Mouse (Mus musculus) forebrain, embryonic 14.5 days (tissue): ENCODE data around the gene B9d1. TPM values are rescaled to one million over a fixed set of nuclear protein-coding genes. Genes with fewer than 3 reads are reported as not detected.

ENCODE experiments used
- ATAC-seq: fragments of 200-750 bp; cut with Nextera tagmentation; 2 replicates; pipeline ENCODE4 v1.8.0; 2017; ENCODE audit warnings: mild to moderate bottlenecking, moderate library complexity
- DNase-seq: peaks from one replicate; pipeline ENCODE4 v3.0.0-alpha.2; 2015; ENCODE audit warnings: low spot score
- H3K27ac ChIP-seq: fragments of 300-500 bp; sonication (generic); 2 replicates; pipeline ENCODE4 v1.5.1; 2014; ENCODE audit warnings: low read depth, mild to moderate bottlenecking, control low read depth, low read length, moderate library complexity
- H3K27me3 ChIP-seq: fragments of 300-500 bp; sonication (generic); replicated peaks from 2 replicates; pipeline ENCODE4 v1.6.1; 2014; ENCODE audit warnings: low read length, control low read depth, mixed read lengths; ENCODE audit not compliant: control insufficient read depth, insufficient read depth
- H3K36me3 ChIP-seq: fragments of 300-500 bp; sonication (generic); 2 replicates; pipeline ENCODE4 v1.6.1; 2014; ENCODE audit warnings: low read length, control low read depth; ENCODE audit not compliant: control insufficient read depth, insufficient read depth
- H3K4me1 ChIP-seq: fragments of 300-500 bp; sonication (generic); 2 replicates; pipeline ENCODE4 v1.6.1; 2014; ENCODE audit warnings: antibody characterized with exemption, low read length, control low read depth; ENCODE audit not compliant: control insufficient read depth, insufficient read depth
- H3K4me2 ChIP-seq: fragments of 300-500 bp; sonication (generic); 2 replicates; pipeline ENCODE4 v1.6.1; 2014; ENCODE audit warnings: mild to moderate bottlenecking, control low read depth, low read length
- H3K4me3 ChIP-seq: fragments of 300-500 bp; sonication (generic); 2 replicates; pipeline ENCODE4 v1.5.1; 2014; ENCODE audit warnings: low read depth, low read length, control low read depth
- H3K9ac ChIP-seq: fragments of 300-500 bp; sonication (generic); 2 replicates; pipeline ENCODE4 v1.6.1; 2014; ENCODE audit warnings: mild to moderate bottlenecking, low read length, control low read depth, moderate library complexity
- H3K9me3 ChIP-seq: fragments of 300-500 bp; sonication (generic); replicated peaks from 2 replicates; pipeline ENCODE4 v1.6.1; 2016; ENCODE audit warnings: low read length, control low read depth, mixed read lengths; ENCODE audit not compliant: control insufficient read depth
- WGBS: fragments of 180-500 bp; shearing (Covaris S2); extraction: QIAGEN DNeasy Blood & Tissue Kit; methylation state at CpG from one replicate; pipeline ENCODE4 v1.1.7; 2014; 5-methylcytosine and 5-hydroxymethylcytosine counted together
- polyA plus RNA-seq: library from polyadenylated mRNA; unstranded; fragments of >200 nt; fragmentation: Nextera tagmentation; extraction: Ambion mirVana; gene quantifications from 2 replicates; pipeline ENCODE4 v1.2.1, GENCODE M21; 2014

B9d1 gene
- polyA plus RNA-seq, 1 experiment from 2014 or later = 55.5 TPM

GRCm38 (mm10) chr11:61494129-61494997 is 10.6 kb upstream of the B9d1 start, which contains the start of gene Mapk7:
TSS of gene Mapk7 (minus strand) at chr11:61494406.
- peak within 1 kb of the TSS; percentile 92 for H3K27ac ChIP-seq
- DNase-seq (peak; percentile 100), ATAC-seq (peak; percentile 97)
- peaks cover 33% of the 10 kb centered on the region for H3K36me3 ChIP-seq
- no peaks in the 10 kb centered on the region for H3K27me3 ChIP-seq
- peak within 1 kb of the TSS; percentile 74 for H3K4me2 ChIP-seq
- H3K4me1 ChIP-seq = peaks cover 9% of the 10 kb centered on the region
- peak within 1 kb of the TSS; percentile 92 for H3K4me3 ChIP-seq
- H3K9me3 ChIP-seq = no peaks in the 10 kb centered on the region
- under 1% methylated on average over 62 of the region's 62 CpGs for WGBS
- peak within 1 kb of the TSS; percentile 95 for H3K9ac ChIP-seq

DNA sequence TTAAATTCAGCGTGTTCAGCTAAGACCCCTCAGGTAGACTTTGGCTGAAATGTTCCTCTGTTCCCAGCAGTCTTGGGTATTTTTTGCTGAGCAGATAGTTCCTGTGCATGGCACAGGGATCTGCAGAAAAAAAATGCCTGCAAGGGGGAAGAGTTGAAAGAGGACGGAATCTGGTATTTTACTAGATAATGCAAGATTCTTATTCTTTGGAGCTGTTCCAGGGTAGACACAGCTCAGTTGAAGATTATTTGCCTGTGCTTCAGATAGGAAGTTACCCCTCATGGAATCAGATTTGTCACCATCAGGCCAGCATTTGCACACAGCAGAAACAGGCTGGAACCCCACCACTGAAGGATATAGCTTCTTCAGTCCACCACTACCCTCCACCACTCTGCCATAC is 9.4 kb upstream of the B9d1 start:
- no peak overlapping the region for H3K4me2 ChIP-seq
- H3K27me3 ChIP-seq = no peaks in the 10 kb centered on the region
- no peak overlapping the region for H3K4me3 ChIP-seq
- ATAC-seq = no peak
- H3K9me3 ChIP-seq = no peaks in the 10 kb centered on the region
- no peak for DNase-seq
- peaks cover 9% of the 10 kb centered on the region for H3K4me1 ChIP-seq
- WGBS = 91% methylated on average over 2 of the region's 2 CpGs
- no peak overlapping the region for H3K9ac ChIP-seq
- H3K36me3 ChIP-seq = peaks cover 22% of the 10 kb centered on the region
- no peak overlapping the region for H3K27ac ChIP-seq

DNA sequence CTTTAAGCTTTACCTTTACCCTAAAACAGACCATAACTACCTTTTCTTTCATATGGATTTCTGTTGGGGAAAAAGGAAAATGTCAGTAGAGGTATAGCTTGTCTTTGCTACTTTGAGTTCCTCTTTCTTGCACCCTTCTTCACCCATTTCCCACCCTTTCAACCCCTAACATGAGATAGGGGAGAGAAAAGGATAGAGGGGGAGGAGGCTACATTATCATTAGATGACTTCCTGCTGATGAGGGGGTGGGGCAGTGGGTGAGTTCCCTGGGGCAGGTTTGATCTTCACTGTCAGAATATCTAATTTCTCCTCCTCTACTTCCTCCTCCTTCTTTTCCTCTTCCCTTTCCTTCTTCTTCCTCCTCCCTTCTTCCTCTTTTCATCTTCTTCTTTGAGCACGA is 7.5 kb upstream of the B9d1 start:
- Histone ChIP-seq H3K4me1 (peaks cover 7% of the 10 kb centered on the region), H3K9ac (no peak overlapping the region), H3K4me2 (no peak overlapping the region), H3K36me3 (peaks cover 3% of the 10 kb centered on the region; the same call in 1 of the 2 replicates), H3K4me3 (no peak overlapping the region), H3K27ac (no peak overlapping the region), H3K9me3 (no peaks in the 10 kb centered on the region), H3K27me3 (no peaks in the 10 kb centered on the region)
- DNase-seq = no peak
- no peak for ATAC-seq
- 64% methylated on average over 1 of the region's 1 CpGs for WGBS

- H3K4me3 ChIP-seq = no peak overlapping the region
- 83% methylated on average over 6 of the region's 6 CpGs for WGBS
- DNase-seq = no peak
Measured at GRCm38 (mm10) chr11:61498736-61499504, 6.0 kb upstream of the B9d1 start.

DNA sequence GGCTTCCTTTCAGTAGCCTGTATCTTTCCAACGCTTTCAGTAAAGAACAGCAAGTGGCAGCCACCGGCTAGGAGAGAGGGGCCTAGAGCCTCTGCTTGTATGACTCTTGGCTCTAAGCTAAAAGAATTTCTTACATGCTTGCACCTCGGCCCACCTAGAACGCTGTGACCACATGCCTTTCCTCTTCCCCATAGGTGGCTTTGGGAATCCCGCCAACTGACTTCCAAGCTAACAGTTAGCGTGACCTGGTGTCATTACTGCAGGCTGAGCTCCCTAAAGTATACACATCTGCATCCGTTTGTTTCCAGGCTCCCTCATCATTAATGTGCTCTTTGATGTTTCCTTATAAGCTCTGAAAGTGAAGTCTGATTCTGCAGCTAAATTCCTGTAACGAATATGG is 1.0 kb upstream of the B9d1 start:
- Histone ChIP-seq H3K36me3 (0 out of 2 replicates have a peak, but pooled peaks cover 8% of the 10 kb centered on the region), H3K4me1 (peaks cover 13% of the 10 kb centered on the region; the same call in 1 of the 2 replicates), H3K9ac (peak overlapping the region; percentile 67; the same call in 1 of the 2 replicates), H3K4me2 (peak overlapping the region; percentile 61), H3K9me3 (no peaks in the 10 kb centered on the region), H3K4me3 (peak overlapping the region; percentile 47; the same call in 1 of the 2 replicates), H3K27ac (peak overlapping the region; percentile 80), H3K27me3 (no peaks in the 10 kb centered on the region)
- 87% methylated on average over 8 of the region's 8 CpGs for WGBS
- DNase-seq (no peak), ATAC-seq (no peak)

More at GRCm38 (mm10) chr11:61498736-61499504, 6.0 kb upstream of the B9d1 start:
- Histone ChIP-seq H3K4me2 (no peak overlapping the region), H3K36me3 (no peaks in the 10 kb centered on the region), H3K27me3 (no peaks in the 10 kb centered on the region), H3K9ac (no peak overlapping the region), H3K4me1 (no peaks in the 10 kb centered on the region), H3K27ac (no peak overlapping the region), H3K9me3 (no peaks in the 10 kb centered on the region)
- ATAC-seq = no peak

- Histone ChIP-seq H3K27me3 (no peaks in the 10 kb centered on the region), H3K36me3 (peaks cover 56% of the 10 kb centered on the region), H3K27ac (peak overlapping the region; percentile 21; the same call in 1 of the 2 replicates), H3K9ac (no peak overlapping the region; the same call in 1 of the 2 replicates), H3K4me3 (no peak overlapping the region), H3K4me2 (no peak overlapping the region), H3K4me1 (no peaks in the 10 kb centered on the region), H3K9me3 (no peaks in the 10 kb centered on the region)
- ATAC-seq (no peak), DNase-seq (peak; percentile 29)
- 46% methylated on average over 3 of the region's 3 CpGs for WGBS
Measured at GRCm38 (mm10) chr11:61514953-61515352, 10.0 kb downstream of the B9d1 start.

GRCm38 (mm10) chr11:61517971-61518370 is 13.0 kb downstream of the B9d1 start:
- H3K36me3 ChIP-seq = peaks cover 60% of the 10 kb centered on the region
- H3K4me3 ChIP-seq = no peak overlapping the region
- H3K4me1 ChIP-seq = no peaks in the 10 kb centered on the region
- DNase-seq (no peak), ATAC-seq (no peak)
- no peak overlapping the region for H3K9ac ChIP-seq
- H3K27me3 ChIP-seq = no peaks in the 10 kb centered on the region
- no peak overlapping the region for H3K4me2 ChIP-seq
- 88% methylated on average over 1 of the region's 1 CpGs for WGBS
- no peaks in the 10 kb centered on the region for H3K9me3 ChIP-seq
- no peak overlapping the region for H3K27ac ChIP-seq

DNA sequence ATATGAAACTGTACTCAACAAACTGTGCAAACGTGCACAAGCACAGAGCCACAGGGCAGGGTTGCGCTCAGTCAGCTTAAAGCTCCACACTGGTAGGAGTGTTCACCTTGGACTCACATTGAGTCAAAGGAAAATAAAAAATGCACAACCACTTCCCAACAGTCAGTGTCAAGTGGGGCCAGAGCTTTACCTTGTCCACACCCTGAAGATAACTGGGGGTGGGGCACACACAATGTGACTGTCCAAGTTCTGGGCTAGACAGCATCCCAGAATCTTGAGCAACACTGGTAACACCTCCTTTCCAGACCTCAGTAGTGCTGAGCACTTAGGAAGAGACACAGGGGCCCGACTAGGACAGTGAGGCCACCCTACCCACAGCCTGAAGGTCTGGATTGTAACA is 13.9 kb downstream of the B9d1 start:
- Histone ChIP-seq H3K27me3 (no peaks in the 10 kb centered on the region), H3K36me3 (peaks cover 58% of the 10 kb centered on the region), H3K9ac (no peak overlapping the region), H3K27ac (no peak overlapping the region), H3K4me1 (no peaks in the 10 kb centered on the region), H3K4me3 (no peak overlapping the region), H3K4me2 (no peak overlapping the region), H3K9me3 (no peaks in the 10 kb centered on the region)
- ATAC-seq (no peak), DNase-seq (no peak)
- 95% methylated on average over 3 of the region's 3 CpGs for WGBS
